Mouse (Mus musculus): ENCODE measurements around the gene Crybb1. TPM values are rescaled to one million over a fixed set of nuclear protein-coding genes. Genes with fewer than 3 reads are reported as not detected.

The Crybb1 gene
- polyA plus RNA-seq, 1 experiment = 0.26 TPM

DNA sequence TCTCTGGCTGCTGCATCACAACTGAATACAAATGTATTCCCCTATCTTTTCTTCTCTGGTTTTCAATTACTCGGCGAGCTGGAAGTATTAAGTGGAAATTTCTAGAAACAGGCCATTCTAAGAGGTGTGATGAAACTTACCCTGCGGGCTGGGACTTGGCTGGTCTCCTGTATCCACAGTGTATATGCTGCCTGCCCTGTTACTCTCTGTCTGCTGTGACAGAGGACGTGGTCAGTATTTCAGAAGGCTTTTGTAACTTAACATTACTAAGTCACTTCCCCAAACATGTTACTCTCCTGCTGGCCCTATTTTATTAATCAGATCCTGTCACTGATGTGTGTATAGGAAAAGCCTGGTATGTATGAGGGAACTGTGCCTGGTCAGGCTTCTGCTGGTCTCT, 26.1 kb downstream of the Crybb1 start:
- WGBS = 79% methylated on average over 4 of the region's 4 CpGs
- no peak for DNase-seq (ENCODE audit: low read depth, low spot score)

DNA sequence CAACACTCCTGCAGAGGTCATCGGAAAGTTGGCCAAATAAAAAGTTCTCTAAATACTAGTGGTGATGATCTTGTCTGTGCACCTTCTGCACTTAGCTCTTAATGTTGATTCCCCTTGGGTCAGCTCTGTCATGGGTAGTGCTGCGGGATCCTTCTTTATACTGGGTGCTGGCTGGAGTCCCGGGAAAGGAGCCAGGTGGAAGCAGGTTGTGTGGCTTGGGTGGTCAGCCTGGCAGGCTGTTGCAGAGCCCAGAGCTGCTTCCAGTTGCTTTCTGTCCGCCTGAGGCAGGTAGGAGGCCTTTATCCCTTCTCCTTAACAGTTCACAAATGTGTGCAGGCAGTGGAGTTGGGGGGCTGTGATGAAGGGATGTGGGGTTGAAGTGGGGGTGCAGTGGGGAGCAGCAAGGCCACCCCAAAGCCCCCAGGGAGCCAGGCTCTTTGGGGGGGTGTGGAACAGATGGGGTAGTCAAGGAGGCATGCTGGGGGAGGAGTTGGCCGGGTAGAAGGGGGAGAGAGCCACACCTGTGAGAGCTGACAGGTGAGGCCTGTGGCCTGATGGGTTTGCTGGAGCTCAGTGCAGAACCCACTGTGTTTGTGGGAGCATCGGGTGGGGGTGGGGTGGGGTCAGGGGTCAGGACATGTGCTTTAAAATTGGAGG, 26.6 kb downstream of the Crybb1 start:
- no peak for DNase-seq (ENCODE audit: low read depth, low spot score)
- 46% methylated on average over 6 of the region's 6 CpGs for WGBS

GRCm38 (mm10) chr5:112282780-112283482, 27.3 kb downstream of the Crybb1 start:
- WGBS = 65% methylated on average over 9 of the region's 9 CpGs
- no peak for DNase-seq (ENCODE audit: low read depth, low spot score)

DNA sequence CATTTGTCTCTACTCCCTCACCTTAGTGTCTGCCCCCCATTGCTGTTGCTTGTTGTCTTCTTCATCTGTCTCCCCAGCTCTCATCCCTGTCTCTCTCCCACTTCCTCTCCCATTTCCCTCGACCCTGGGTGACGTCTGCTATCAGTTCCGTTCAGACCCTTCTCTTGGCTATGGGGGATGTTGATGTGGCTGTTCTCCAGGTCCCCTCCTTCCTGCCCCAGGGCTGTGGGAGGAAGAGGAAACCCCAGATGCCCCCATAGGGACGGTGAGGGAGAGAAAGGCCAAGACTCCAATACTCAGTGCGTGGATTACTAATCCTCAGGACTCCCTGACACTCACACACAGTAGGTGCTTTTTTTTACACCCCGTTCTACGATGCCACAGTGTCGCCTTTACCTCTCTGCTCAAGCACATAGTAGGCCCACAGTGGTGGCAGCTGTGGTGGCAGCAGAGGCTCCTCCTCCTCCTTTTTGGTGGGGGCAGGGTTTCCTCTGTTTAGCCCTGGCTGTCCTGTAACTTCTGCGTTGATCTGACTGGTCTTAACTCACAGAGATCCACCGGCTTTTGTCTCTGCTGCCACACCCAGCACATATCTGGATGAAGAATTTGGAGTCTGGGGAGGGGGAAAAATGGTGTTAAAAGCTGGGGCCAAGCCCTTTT, 28.1 kb downstream of the Crybb1 start:
- no peak for DNase-seq (ENCODE audit: low read depth, low spot score)
- 73% methylated on average over 10 of the region's 10 CpGs for WGBS

DNA sequence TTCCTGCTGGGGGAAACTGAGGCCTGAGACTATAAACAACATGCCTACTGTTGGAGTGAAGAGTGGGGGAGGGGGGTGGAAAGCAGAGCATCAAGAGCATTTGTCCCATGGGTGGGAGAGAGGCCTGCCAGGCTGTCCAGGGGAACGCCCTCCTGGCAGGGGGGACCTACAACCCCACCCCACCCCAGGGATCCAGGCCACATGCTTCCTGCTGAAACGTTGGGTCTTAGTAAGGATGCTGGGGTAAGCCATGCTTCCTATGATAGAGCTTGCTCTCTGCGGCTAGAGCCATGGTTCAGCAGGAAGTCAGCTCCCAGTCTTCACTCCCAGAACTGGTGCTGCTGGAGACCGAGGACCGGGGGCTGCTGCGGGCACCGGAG, 28.6 kb downstream of the Crybb1 start:
- DNase-seq (ENCODE audit: low read depth, low spot score) = no peak
- WGBS = 79% methylated on average over 7 of the region's 7 CpGs

- WGBS = 74% methylated on average over 7 of the region's 7 CpGs
- no peak for DNase-seq (ENCODE audit: low read depth, low spot score)
Observed at GRCm38 (mm10) chr5:112285548-112286085, 30.0 kb downstream of the Crybb1 start.

DNA sequence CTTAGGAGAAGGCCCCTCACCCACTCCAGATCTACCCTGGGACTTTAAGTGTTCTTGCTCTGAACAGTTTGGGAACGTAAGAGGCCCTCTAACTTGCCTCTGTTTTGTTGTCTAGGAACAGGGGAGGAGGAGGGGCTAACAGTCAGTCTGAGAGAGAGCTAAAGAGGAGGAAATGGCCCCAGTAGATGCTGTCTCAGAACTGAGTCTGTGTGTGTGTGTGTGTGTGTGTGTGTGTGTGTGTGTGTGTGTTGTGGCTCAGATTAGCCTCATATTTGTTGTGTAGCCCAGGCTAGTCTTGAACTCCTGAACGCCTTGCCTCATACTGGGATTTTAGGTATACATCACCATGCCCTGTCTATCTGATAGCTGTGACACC, 31.0 kb downstream of the Crybb1 start:
- no peak for DNase-seq (ENCODE audit: low read depth, low spot score)
- 85% methylated on average over 2 of the region's 2 CpGs for WGBS

DNA sequence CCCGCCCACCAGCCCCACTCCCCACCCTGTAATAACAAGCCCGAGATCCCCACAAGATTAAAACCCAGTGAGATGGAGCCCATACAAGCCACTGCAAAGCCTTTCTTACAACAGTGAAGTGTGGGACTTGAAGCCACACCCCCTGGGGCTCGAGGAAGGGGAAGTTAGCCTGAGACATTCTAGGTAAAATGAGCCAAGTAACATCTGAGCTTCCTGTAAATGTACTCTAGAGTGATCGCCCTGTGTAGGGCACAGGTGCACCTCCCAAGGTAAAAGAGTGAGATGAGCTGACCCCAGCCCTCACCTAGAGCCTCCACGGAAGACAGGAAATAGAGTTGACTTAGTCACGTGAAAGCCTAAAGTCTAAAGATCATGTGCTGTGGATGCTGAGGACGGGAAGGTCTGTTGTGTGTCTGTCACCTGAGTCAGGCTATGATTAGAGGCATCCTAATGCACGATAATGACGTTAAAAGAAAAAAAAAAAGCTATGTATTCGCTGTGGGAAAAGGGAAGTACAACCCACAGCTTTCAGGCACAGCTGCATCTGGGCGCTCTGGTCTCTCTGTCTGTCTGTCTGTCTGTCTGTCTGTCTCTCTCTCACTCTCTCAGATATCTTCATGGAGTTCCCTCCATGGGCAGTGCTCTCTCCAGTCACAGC, 31.5 kb downstream of the Crybb1 start:
- no peak for DNase-seq (ENCODE audit: low read depth, low spot score)
- 37% methylated on average over 11 of the region's 11 CpGs for WGBS

DNA sequence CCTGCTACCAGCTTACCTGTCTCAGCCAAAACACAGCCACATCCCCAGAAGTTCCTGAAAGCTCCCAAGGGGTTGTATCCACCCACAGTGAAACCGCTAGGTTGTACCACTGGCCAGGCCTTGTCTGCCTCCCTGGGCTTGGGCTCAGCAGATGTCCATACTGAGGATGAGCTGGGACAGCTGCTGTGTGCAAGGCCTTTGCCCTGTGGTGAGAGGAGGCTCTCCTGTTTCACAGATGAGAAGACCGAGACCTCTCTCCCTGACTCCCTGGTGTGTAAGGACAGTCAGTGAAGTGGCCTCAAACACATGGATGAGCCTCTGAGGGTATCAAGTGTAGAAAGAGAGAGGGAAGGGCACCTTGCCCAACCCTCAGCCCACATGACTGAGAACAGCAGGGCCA, 32.0 kb downstream of the Crybb1 start:
- WGBS = 85% methylated on average over 2 of the region's 2 CpGs

DNA sequence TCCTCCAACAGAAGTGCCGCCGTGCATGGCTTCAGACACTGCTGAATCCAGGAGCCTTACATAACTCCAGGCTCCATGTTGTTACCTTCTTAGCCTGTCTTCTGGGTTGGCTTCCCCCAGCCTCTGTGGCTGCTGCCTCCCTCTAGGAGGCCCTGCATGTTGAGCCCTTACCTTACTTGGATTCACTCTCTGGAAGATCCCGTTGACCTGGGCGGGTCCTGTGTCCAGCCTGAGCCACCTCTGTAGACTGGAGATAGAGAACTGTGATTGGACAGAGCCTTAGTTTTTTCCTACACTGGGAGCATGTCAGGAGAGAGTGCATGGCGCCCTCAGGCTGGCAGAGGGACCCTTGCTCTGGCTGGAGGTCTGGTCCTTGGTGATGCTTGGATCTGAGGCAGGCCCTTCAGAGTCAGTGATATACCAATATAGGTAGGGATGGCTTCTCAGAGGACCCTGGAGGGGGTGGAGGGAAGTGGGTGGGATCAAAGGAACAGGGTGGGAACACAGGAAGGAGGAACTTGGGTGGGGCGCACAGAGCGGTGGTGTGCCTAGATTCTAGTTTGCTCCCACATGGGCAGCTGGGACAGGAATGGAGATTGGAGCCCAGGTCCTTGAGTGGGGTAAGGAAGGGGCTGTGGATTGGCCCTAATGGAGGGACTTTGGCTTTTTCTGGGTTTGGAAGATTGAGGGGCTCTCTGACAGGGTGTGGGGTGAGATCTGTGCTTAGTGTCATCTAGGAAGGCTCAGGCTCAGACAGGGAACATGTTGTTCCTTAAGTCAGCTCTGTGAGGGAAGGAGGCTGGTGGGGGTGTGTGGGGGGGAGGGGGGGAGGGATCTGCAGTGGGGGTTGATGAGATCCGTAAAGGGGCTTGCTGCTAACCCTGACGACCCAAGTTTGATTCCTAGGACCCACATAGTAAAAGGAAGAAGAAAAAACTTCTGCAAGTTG, 32.9 kb downstream of the Crybb1 start:
- 78% methylated on average over 9 of the region's 9 CpGs for WGBS
- no peak for DNase-seq (ENCODE audit: low read depth, low spot score)

More for the DNA sequence above, 32.0 kb downstream of the Crybb1 start:
- no peak for DNase-seq (ENCODE audit: low read depth, low spot score)

DNA sequence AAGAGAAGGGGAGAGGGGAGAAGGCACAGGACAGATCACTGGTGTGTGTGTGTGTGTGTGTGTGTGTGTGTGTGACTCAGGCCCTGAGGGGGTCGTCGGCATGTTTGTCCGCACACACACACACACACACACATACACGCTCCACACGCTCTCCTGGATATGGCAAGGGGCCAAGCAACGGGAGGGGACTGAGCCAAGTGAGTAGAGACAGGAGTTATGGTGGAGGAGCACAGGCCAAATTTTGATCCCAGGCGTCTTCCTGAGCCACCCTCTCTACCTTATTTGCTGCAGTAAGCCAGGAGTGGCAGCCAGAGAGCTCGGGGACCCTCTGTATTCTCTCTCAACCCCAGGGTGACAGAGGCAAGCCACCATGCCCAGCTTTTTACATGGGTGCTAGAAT, 33.6 kb downstream of the Crybb1 start:
- DNase-seq (ENCODE audit: low read depth, low spot score) = no peak
- WGBS = 49% methylated on average over 8 of the region's 8 CpGs

GRCm38 (mm10) chr5:112289819-112290535, 34.4 kb downstream of the Crybb1 start:
- 70% methylated on average over 16 of the region's 16 CpGs for WGBS
- no peak for DNase-seq (ENCODE audit: low read depth, low spot score)

GRCm38 (mm10) chr5:112290536-112290880, 34.9 kb downstream of the Crybb1 start:
- WGBS = 76% methylated on average over 8 of the region's 8 CpGs
- no peak for DNase-seq (ENCODE audit: low read depth, low spot score)

DNA sequence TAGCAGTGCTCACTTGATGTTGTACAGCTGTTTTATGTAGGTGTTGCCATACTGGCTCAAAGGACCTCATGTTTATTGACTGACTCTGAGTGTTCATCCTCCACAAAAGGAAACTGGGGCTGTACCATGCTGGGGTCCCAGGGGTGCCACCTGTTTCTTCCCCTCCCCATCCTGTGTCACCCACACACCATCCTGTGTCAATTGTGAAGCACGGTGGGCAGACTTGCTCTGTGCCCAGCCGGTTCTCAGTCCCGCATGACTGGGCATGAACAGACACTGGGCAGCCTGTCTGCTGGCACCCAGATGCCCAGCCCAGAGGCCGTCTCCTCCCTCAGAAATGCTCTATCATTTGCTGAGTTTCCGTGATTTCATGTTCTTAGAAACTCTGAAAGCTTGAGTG, 36.3 kb downstream of the Crybb1 start:
- no peak for DNase-seq (ENCODE audit: low read depth, low spot score)
- 87% methylated on average over 5 of the region's 5 CpGs for WGBS

DNA sequence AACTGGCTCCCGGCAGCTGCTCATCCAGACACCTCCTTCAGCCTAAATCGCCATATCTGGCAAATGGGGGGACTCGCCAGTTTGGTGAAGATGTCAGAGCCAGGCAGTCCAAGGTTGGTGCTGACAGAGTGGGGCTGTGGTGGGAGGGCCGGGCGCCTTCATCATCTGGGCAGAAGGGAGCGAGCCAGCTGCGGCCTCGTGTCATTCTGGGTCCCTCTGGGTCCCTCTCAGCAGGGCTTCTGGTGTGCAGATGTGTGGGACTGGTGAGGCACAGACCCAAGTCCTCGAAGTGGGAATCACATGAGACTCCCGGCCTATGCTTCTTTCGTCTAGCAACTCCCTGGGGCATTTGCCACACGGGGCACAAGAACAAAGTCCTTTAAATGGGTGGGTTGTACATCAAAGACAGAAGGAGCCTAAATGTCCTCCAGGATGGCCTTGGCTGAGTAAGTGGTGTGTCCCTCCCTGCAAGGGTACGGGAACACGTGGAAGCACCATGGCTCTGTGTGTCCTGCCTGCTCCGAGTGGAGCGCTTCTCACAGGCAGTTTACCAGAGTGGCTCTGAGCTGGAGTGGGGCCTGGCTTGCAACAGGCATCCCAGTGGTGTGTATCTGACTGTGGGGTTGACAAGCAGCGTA, 36.8 kb downstream of the Crybb1 start:
- WGBS = 86% methylated on average over 17 of the region's 17 CpGs
- DNase-seq (ENCODE audit: low read depth, low spot score) = no peak

DNA sequence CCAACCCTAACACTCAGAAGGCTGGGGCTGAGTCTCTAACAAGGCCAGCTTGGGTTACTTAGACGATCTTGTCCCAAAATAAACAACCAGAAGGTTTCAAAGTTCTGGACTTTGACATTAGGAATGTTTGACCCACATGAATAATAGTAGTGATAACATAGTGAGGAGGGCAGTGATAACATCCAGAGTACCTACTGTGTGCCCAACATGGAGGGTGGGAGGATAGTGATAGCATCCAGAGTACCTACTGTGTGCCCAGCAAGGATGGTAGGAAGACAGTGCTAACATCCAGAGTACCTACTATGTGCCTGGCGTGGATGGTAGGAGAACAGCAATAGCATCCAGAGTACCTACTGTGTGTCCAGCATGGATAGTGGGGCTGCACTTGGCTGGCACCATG, 38.2 kb downstream of the Crybb1 start:
- DNase-seq (ENCODE audit: low read depth, low spot score) = no peak
- WGBS = 48% methylated on average over 2 of the region's 2 CpGs

DNA sequence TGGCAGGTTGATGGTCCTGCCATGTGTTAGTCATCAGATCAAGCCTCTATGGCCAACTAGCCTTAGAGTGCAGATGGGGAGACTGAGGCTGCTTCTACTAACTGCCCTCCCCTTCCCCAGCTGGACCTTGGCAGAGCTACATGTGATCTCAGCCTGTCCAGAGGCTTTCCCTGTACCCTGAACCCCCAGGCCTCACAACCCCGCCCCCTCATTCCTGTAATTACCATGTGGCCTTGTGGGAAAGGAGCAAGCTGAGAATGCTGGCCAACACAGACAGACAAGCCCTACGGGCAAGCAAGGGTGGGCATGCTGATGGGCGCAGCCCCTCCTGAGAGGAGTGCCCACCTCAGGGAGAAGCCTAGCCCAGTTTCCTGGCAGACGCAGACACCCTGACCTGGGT, 39.1 kb downstream of the Crybb1 start:
- 85% methylated on average over 4 of the region's 4 CpGs for WGBS
- no peak for DNase-seq (ENCODE audit: low read depth, low spot score)

DNA sequence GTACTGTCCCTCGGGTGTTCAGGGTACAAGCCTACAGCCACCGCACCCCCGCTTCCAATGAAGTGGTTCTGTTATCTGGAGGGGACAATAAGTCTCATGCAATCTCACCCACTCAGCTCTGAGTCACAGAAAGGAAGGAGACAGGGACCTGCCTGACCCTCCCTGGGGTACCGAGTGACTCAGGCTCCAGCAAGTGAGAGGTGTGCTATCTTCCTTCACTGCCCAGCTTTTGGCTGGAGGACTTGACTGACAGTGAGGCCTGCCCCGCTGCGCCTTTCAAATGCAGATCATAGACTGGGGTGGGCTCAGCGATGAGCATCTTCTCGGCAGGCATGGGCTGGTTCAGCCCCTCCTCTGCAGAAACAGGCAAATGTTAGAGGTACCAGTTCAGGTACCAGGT, 39.5 kb downstream of the Crybb1 start:
- DNase-seq (ENCODE audit: low read depth, low spot score) = no peak
- 77% methylated on average over 8 of the region's 8 CpGs for WGBS

All from large intestine, adult 2 months (tissue).